Mouse (Mus musculus) T-helper 1 cell (primary cell): Measurements from ENCODE around the gene Dnah17.

ENCODE experiments used
- in situ Hi-C: fragments of 300-600 bp; cut with MboI, MseI; formaldehyde crosslinking; loops from one replicate; pipeline ENCODE4 v1.15.1; 2025; ENCODE audit warnings: high pct_unique_total_duplicates

The Dnah17 gene

DNA sequence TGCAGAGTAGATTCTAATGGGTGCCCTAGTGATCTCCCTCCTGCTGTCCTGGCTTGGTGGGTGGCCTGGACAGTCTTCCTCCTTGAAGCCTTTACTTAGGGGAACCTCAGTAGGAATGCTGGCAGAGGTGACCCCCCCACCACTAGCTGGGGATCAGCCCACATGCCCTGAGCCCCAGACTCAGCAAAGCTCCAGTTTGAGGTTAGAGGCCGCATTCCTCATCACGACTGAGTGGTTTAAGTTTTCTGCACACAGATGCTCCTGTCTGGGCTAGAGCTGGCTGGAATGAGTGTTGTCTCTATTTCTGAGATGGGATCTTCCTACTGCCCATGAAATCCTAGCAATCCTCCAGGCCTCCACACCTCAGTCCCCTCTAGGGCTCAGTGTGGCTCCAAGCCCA is 106.3 kb downstream of the Dnah17 start:
- in situ Hi-C loops, result loop anchor here (5.0 kb wide), 1 partner anchor 157 kb away; no protein-coding TSS in a partner anchor

DNA sequence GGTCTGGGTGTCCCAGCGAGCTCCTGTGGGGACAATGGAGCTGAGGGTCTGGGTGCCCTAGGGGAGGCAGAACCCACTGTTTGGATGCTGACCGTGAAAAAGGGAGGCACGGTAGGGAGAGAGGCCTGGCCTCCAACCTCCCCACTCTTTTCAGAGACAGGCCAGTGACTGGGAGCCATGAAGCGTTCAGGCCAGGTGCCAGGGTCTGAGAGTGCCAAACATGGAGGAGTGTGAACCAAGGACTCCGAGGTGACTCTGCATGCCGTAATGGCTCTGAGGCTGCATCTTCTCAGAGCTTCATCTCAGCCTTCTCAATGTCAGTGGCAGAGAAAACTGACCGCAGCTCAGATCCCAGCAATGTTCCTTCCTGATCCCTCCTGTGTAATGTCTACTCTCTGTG is 107.0 kb downstream of the Dnah17 start:
- in situ Hi-C loops, result loop anchor here (5.0 kb wide), 1 partner anchor 156 kb away; no protein-coding TSS in a partner anchor

DNA sequence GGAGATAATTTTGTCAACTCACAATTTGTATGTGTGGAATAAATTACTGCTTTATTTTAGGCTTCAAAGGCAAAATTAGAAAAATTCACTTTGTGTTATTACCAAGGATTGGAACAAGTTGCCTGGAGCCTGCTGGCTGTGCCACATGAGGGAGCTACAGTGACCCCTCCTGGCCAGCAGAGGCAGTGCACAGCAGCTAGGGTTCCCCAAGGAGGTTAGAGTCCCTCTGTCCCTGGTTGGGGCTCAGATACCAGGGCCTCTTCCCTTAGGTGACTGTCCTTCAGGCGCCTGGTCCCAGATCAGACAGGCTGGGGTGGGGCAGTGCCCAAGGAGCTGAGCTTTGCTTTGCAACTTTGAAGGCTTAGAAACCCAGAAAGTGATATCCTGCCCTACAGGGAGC is 108.6 kb downstream of the Dnah17 start:
- in situ Hi-C loops, result loop anchor here (5.0 kb wide), 1 partner anchor 155 kb away; no protein-coding TSS in a partner anchor

DNA sequence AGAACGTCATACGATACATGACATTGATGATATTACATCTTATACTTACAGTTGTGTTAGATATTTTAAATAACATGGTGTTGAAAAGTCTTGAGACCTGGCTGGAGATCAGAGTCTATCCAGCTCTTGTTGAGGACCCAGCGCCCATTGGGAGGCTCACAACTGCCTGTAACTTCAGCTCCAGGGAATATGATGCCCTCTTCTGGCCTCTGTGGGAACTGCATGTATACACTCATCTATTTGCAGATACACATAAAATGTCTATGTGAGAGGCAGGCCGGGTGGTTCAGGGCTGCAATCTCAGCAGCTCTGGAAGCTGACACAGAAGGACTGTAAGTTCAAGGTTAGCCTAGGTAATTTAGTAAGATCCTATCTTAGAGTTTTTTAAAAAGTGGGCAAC is 112.1 kb downstream of the Dnah17 start:
- in situ Hi-C loops, result no loop called here

DNA sequence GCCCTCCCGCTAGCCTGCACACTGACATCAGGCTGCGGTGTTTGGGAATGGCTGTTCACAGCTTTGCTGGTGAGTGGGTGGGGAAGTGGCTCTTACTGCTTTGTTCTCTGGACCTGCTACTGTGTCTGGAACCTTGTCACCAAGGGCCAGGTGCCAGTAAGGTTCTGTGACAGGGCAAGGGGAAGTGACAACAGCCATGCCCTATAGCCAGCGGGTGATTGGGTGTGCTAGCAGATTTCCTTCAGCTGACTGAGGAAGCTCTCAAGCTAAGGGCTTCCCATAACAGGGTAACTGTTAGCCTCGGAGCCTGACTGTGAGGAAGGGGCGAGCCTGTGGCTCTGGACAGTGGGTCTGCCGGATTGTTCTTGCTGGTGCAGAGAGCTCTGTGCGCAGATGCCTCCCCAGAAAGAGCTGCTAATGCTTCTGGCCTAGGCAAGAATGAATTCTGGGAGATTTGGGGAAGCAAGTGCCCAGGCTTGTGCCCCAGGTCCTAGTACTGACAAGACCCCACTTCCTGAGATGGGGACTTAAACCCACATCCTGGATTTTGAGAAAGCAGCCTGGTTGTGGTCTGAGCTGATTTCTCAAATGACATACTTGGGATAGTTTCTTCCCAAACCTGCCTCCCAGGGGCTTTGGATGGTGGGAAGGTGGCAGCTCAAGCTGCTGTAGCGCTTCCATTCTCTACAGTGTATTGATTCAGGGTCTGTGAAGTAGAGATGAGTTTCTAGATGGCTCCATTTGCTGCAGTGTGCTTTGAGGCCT is 114.9 kb downstream of the Dnah17 start:
- in situ Hi-C loops, result no loop called here

DNA sequence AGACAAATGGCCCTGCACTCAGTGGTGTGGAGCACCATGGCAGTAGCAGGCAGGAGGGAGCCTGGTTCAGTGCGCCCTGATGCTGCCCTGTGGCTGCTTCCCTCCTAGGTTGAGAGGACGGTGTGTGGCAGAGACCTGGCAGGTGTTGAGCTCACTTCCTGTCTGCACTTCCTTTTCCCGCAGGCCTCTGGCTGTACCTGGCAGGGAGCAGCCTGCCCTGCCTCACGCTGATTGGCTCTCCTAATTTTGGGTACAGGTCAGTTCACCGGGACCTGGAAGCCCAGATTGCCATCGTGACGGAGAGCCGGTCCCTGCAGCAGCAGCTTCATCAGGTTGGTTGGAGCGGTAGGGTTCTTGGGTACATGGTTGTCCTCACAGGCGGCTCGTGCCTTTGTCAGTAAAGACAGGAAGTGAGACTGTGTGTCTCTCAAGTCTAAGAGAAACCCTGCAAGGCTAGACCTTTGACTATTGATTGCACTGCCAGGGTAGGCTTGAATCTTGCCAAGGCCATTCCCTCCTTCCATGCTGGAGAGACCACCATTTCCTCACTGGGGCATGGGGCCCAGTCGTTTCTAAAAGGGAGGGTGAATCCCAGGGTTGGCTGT is 115.9 kb downstream of the Dnah17 start:
- in situ Hi-C loops, result no loop called here

DNA sequence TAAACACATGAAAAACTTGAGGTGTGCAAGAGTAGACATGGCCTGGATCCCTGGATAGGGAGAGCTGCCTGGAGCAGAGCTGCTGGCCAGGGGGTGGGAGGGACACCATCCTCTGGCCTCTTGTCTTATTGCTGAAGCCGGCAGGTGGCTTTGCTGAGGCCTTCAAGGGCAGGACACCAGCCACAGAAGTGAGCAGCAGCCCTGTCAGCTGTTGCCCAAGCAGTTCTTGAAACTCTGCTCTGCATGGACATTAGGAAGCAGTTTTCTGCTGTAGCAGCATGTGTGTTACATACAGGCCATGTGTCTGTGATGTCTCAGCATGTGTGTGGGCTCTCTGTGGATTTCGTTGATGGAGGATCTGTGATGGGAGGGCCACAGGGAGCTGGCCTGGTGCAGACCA is 117.1 kb downstream of the Dnah17 start:
- in situ Hi-C loops, result no loop called here

DNA sequence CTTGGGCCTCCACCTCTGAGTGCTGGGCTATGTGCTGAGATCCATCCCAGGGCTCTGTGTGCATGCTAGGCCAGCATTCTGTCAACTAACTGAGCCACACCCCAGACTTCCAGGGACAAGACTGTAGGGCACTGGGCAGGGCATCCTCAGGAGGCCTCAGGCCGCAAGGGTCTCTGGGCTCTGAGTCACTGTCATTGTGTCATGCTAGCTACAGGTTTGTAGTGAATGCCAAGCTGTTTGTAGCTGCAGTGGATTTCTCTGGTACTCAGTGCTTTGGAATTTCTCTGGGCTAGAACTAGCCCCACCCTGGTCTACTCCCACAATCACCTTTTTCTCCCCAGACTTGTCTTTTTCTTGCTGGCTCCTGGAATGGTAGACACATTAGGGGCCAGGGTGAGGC is 117.8 kb downstream of the Dnah17 start:
- in situ Hi-C loops, result no loop called here

DNA sequence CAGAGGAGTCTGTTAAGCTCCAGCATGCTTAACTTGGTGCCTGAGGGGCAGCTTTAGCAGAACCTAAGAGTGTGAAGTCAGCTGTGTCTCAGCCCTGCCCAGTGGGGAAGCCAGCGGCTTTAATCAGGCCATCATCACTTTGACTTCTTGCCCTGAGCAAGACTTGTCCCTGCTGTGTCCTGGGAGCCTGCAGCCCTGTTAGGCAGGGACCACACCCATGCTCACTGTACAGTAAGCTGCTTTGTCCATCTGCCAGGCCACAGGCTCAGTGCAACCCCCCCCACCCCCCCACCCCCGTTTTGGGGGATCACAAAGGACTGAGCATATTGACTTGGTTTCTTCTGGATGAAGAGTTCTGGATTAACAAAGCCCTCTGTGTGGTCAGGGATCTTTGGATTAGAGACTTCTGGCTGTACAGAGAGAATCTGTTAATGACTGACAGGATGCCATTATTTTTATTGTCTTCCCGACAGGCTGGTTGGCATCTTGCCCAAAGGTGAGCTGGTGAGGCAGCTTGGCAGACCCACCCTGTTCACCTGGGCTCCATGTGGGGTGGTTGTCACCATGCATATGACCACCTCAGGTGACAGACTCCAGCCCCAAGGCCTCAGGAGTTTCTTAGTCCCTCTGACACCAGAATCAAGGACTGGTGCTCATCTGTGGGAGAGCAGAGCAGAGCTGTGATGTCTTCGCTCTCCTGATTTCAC is 120.4 kb downstream of the Dnah17 start:
- in situ Hi-C loops, result no loop called here

DNA sequence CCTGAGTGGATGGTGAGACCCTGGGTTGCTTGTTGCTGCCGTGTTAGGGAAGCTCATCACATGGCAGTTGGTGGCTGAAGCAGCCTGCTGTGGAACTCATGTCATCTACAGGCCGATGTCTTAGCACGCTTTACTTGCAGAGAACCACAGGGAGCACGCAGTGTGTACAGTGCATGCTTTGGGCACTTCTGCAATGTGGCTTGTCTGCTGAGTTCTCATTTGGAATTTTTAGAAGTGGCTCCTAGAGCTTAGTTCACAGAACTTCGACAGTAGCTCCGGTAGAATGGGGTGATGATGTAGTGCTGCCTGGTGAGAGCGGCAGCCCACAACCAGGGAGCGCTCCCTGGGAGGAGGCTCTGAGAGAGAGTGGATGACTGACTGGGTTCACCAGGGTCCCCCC is 121.6 kb downstream of the Dnah17 start:
- in situ Hi-C loops, result no loop called here

DNA sequence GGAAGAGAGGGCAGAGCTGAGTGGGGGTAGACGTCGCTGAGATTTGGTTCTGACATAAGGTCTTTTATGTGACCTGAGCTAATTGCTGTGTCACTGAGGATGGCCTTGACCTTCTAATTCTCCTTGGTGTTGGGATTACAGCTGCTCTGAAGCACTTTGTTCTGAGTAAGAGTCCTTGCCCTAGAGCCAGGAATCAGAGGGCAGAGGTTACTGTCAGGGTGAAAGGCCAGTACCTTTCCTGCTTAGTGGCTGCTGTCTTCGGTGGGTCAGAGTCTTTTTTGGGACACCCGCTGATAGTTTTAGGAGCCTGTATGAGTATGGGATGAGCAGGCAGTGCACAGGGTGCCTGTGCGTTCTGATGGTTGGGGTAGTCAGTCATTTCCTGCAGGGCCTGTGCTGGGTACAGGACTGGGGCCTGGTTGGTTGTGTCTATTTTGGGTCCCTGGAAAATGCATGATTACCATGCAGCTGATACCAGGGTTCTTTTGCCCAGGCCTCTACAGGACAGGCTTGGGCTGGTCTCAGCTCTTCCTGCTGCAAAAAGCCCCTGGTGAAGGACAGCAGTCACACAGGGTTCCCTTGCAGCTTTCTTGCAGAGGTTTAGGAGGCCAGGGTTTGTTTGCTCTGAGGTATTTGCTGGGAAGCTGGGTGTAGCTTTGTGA is 122.2 kb downstream of the Dnah17 start:
- in situ Hi-C loops, result no loop called here

DNA sequence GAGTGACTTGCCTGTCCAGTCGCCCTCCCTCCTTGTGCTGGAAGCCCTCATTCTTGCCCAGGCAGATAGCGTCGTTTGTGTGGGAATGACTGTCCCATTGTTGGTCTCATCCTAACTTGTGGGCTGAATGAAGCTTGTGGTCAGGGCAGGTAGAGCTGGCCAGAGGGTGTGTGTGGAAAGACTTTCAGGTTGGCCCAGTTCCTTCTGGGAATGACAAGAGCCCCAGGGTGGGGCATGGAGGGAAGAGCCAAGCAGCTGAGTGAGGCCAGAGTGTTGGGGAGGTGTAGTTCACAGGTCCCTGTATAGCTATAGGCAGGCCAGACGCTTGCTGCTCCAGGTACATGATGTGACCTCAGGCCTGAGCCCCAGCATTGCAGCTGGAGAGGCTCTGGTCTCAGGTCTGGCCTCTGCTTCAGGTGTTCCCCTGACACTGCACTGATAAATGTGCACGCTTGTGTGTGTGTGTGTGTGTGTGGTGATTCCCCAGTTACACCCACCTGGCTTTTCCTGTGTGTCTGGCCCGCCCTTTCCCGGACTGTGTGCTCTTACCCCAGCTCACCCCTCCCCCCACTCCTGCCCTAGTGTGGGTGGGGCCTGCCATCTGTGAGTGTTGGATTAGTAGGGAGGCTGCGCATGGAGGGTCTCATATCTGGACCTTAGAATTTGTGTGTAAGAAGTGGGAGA is 122.8 kb downstream of the Dnah17 start:
- in situ Hi-C loops, result no loop called here

DNA sequence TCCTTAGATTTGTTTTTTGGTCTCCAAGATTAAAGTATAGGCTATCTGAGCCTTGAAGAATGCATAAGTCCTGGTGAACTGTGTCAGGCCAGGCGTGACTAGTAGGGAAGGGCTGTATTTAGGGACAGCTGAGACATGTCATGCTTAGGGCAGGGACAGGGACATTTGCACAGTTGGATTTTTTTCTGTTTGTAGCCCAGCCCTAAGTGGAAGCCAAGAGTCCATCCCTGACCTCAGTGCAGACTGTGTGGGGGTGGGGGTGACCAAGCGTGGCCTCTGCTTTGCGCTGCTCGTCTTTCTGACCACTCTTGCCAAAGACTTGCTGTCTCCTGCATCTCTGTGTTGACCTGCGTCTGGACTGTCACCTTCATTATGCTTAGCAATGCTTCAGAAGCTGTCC is 126.2 kb downstream of the Dnah17 start:
- in situ Hi-C loops, result no loop called here

DNA sequence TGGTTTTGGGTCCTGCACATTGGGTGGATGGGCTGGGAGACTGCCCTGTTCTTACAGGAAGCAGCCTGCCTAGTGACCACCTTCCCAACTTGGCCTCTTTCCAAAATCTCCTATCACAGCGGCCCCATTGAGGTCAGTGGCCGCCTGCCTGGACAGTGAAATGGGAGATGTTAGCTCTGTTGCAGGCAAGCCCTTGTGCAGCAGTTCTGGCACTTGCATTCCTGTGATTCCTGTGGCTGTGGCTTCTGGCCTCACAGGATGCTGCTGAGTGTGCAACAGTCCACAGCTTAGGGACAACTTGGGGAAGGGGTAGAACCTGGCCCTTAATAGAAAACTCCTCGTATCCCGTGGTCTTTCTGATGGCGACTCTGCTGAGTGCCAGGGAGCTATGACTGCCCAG is 126.7 kb downstream of the Dnah17 start:
- in situ Hi-C loops, result no loop called here

DNA sequence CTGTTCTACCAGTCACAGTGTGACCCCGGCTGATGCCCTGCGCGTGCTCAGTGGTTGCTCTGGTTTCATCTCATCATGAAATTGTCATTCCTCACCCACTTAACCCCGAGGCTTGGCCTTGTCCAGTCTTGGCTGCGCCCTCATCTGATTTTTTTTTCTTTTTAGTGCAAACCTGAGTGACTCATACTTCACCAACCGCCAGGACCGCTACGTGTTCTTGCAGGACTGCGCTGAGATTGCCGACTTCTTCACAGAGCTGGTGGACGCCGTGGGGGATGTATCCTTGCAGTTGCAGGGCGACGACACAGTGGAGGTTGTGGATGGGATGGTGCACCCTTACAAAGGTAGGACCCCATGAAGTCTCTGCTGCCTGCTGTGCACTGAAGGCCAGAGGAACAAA is 127.3 kb downstream of the Dnah17 start:
- in situ Hi-C loops, result no loop called here

DNA sequence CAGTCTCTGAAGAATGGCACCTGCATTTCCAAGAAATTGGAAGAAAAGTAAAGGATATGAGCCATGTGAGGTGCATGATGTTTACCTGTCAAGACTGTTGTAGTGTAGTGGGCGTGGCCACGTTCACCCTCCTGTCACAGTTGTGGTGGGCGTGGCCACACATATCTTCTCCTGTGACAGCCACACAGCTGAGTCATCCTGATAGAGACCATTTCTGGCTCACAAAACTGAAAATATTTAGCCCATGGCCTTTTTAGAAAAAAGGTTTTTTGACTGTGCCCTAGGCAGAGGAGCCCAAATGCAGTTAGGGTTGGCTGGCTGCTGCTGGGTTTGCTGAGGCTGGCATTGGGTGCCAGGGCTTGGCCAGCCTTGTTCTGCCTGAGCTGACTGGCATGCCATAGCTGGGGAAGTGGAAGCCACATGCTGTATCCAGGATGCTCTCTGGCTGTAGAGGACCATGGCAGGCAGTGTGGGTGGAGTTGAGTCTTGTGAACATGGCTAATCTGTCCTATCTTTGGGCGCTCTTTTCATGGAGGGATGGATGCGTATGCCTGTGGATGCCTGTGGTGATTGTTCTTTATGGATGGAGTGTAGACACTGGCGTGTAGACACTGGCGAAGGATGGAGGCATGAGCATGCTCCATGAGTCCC is 129.7 kb downstream of the Dnah17 start:
- in situ Hi-C loops, result no loop called here

DNA sequence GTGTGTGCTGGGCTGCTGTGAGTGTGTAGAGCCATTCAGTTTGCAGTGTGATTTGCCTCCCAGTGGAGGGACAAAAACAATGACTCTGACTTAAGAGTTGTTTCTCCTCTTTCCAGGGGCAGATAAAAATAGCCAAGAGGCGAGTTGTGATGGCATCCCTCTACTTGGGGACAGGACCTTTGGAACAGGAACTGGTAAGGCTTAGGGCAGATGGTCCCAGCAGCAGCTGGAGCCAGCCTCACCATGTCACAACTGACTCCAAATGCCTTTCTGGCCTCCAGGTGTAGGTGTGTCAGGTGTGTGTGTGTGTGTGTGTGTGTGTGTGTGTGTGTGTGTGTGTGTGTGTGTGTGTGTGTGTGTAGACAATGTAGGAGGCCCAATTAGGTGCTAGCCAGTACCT is 130.4 kb downstream of the Dnah17 start:
- in situ Hi-C loops, result no loop called here

DNA sequence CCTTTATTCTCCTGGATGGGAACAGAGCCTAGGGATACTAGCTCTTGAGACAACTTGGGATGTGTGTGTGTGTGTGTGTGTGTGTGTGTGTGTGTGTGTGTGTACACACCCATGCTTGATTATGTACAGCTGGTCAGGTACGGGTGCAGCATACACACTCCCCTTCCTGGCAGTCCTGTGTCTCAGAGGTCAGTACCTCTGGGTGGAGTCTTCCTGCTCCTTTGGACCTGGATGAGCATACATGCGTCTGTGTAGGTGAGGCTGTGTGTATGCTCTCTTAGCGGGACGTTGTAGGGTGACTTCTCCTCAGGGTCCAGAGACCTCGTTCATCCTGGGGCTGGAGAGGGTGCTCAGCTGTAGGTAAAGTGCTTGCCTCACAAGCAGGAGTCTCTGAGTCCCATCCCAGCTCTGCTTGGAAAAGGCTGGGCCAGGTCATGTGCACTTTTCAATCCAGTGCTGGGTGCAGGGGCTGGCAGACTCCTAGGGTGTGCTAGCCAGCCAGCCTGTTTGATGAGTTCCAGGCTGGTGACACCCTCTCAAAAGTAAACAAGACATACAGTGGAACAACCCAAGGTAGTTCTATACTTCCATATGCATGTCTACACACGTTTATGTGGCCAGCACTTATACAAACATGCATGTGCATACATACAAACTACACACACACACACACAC is 131.0 kb downstream of the Dnah17 start:
- in situ Hi-C loops, result no loop called here

DNA sequence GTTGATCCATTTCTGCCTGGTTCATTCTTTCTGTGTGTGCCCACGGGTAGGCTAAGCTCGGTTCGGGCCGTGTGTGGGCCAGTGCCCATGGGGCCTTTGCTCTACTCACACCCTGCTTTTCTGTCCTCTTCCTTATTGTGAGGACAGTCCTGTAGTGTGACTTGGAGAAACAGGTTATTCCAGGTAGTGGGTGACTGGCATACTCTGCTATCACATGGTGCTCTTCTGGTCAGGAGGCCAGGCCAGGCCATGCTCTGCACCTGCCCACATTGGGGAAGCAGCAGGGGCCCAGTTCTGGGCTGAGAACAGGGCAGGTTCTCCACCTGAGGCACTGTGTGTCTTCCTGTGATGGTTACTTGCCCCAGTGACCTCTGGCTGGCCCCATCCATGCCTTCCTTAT is 132.1 kb downstream of the Dnah17 start:
- in situ Hi-C loops, result no loop called here

DNA sequence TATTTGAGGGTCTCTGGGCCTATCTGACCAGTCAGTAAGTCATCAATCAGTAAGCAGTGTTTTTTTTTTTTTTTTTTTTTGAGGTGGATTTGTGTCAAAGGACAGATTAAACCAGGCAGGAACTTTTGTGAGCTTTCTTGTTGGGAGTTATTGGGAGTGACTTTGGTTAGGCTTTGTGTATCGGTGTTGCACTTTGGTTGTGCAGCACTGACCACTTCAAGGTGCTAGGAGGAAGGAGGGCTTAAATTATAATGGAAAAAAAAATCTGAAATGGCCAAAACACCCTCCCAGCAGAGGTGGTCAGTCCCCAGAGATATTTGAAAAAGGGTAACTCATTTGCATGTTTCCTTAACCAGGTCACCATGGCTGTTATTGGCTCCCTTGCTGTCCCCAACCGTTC is 133.3 kb downstream of the Dnah17 start:
- in situ Hi-C loops, result no loop called here

DNA sequence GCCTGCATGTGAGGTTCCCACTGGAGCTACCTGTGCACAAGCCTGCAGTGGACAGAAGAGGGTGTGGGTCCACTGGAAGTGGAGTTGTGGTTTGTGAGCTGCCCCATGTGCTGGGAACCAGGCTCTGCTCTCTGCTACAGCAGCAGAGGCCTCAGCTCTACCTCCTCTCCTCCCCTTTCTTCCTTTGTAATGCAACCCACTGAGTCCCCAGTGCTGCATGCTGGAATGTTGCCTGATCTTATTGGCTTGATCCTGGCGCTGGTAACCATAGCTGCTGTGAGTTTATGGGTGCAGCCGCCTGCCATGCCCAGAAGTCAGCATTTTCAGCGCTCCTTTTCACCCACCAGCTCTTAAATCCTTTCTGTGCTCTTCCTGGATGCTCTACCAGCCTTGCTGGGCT is 134.4 kb downstream of the Dnah17 start:
- in situ Hi-C loops, result no loop called here
